Mouse (Mus musculus): ENCODE results near the gene Tex44. TPM values are rescaled to one million over a fixed set of nuclear protein-coding genes. Genes with fewer than 3 reads are reported as not detected.

Tex44 gene
- polyA plus RNA-seq, 1 experiment from 2014 or later, result not detected

Other genes starting within 250 kb of the Tex44 start
- gene B3gnt7, start 123.5 kb upstream of the Tex44 start, polyA plus RNA-seq (2014; fragmentation: Nextera tagmentation; extraction: Ambion mirVana), result 8.9 TPM in 2 replicates
- 828 and 901 TPM in 2 replicates for gene Ncl, start 66.9 kb upstream of the Tex44 start, polyA plus RNA-seq (2014; fragmentation: Nextera tagmentation; extraction: Ambion mirVana)
- gene Nmur1, start 101 bp upstream of the Tex44 start, polyA plus RNA-seq (2014; fragmentation: Nextera tagmentation; extraction: Ambion mirVana), result not detected in 2 replicates
- 2,666 and 2,805 TPM in 2 replicates for gene Ptma, start 100.4 kb downstream of the Tex44 start, polyA plus RNA-seq (2014; fragmentation: Nextera tagmentation; extraction: Ambion mirVana)
- gene Pde6d, start 156.3 kb downstream of the Tex44 start, polyA plus RNA-seq (2014; fragmentation: Nextera tagmentation; extraction: Ambion mirVana), result 48.1 and 52.1 TPM in 2 replicates
- 30.8 and 33.4 TPM in 2 replicates for gene Cops7b, start 156.6 kb downstream of the Tex44 start, polyA plus RNA-seq (2014; fragmentation: Nextera tagmentation; extraction: Ambion mirVana)
- gene Nppc, start 244.2 kb downstream of the Tex44 start, polyA plus RNA-seq (2014; fragmentation: Nextera tagmentation; extraction: Ambion mirVana), result not detected in 2 replicates

Data from liver, embryonic 11.5 days (tissue).